Mouse (Mus musculus) urinary bladder, postnatal 0 days (tissue): Measurements from ENCODE around the gene Bco1. TPM values are rescaled to one million over a fixed set of nuclear protein-coding genes. Genes with fewer than 3 reads are reported as not detected.

ENCODE experiments used
- polyA plus RNA-seq: library from polyadenylated mRNA; unstranded; fragments of >200 nt; fragmentation: Nextera tagmentation; extraction: Ambion mirVana; gene quantifications from 2 replicates; pipeline ENCODE4 v1.2.1, GENCODE M21; 2015

The Bco1 gene
- 0.98 and 0.99 TPM in 2 replicates for polyA plus RNA-seq

DNA sequence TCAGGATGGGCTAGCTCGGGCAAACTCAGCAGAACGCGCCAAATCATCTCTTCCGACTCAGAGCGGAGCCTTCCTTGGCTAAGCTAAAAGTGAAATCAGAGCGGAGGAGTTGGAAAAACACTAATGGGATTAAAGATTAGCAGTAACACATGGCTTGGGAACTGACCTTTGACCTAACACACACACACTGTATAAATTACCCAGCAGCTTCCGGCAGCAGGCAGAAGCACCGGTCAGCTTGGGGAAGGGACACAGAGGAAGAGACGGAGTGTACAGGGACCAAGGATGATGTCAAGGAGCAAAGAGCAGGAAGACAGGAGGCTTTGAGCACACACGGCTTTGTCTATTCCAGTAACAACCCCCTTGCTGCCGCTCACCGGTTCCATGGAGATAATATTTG, at the start of gene Bco1:
Gene Bco1 (plus strand): TSS at position 208 of the 400 bp plus-strand sequence.

DNA sequence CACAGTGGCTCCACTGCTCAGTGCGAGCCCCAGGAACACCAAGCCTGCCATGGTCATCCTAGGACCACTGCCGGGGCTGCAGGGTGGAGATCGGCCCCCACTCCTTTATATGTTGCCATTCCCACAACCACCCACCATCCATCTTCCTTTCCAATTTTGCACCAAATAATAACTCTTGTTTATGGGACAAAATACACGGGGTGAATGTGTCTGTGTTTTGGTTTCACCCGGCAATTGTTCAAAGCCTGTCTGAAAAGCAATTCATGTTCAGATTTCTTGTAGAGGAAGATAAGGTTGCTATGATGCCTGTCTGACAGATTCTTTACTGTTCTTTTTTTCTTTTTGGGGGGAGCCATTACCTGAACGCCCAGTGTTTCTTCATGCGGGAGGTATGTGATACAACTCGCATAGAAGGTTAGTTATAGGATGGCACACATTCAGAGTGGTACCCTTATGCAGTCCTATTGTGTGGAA, 13.2 kb upstream of the Bco1 start, which contains the start of gene Pkd1l2:
Gene Pkd1l2 (minus strand): TSS at position 51 of the 474 bp plus-strand sequence.

DNA sequence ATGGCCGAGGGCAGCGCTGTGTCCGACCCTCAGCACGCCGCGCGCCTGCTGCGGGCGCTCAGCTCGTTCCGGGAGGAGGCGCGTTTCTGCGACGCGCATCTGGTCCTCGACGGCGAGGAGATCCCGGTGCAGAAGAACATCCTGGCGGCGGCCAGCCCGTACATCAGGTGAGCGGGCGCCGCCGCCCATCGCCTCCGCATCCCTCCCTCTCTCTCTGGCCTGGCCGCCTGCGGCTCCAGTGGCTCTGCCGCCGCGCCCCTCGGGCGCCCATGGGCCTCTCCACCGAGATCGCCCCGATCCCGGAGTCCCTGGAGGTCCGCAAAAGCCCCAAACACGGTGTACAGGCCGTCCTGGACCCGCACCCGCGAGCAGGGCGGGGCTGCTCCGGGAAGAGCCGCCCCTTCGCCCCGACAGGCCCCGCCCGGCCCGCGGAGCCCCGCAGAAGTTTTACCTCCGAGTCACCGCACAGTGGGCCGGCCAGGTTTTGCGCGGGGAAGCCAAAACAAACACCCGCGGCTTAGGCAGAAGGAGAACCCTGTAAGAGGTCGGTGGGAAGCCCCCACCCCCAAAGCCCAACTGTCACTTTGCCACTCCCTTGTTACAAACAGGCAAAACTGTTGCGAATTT, 62.6 kb downstream of the Bco1 start, which contains the start of gene Gan:
Gene Gan (plus strand): TSS at position 1 of the 627 bp plus-strand sequence.

Other genes starting within 250 kb of the Bco1 start
- 25.7 and 34.0 TPM in 2 replicates for gene Cmc2, start 174.4 kb upstream of the Bco1 start, polyA plus RNA-seq
- gene Cenpn, start 174.1 kb upstream of the Bco1 start, polyA plus RNA-seq: 5.9 and 10.4 TPM in 2 replicates
- 4.9 and 5.6 TPM in 2 replicates for gene Atmin, start 152.5 kb upstream of the Bco1 start, polyA plus RNA-seq
- 0.39 and 0.47 TPM in 2 replicates for gene 1700030J22Rik, start 116.9 kb upstream of the Bco1 start, polyA plus RNA-seq
- 90.1 and 90.2 TPM in 2 replicates for gene Gcsh, start 102.3 kb upstream of the Bco1 start, polyA plus RNA-seq
- 0.07 and 0.13 TPM in 2 replicates for gene Pkd1l2, start 13.4 kb upstream of the Bco1 start, polyA plus RNA-seq
- gene Gan, start 62.3 kb downstream of the Bco1 start, polyA plus RNA-seq: 2.0 and 2.5 TPM in 2 replicates
- gene Cmip, start 161.2 kb downstream of the Bco1 start, polyA plus RNA-seq: 10.3 and 12.9 TPM in 2 replicates